Mouse (Mus musculus): ENCODE results near the gene Mllt3.
A peak's percentile ranks its signal among the peaks of the same experiment; 100 is the strongest.

Gene Mllt3

DNA sequence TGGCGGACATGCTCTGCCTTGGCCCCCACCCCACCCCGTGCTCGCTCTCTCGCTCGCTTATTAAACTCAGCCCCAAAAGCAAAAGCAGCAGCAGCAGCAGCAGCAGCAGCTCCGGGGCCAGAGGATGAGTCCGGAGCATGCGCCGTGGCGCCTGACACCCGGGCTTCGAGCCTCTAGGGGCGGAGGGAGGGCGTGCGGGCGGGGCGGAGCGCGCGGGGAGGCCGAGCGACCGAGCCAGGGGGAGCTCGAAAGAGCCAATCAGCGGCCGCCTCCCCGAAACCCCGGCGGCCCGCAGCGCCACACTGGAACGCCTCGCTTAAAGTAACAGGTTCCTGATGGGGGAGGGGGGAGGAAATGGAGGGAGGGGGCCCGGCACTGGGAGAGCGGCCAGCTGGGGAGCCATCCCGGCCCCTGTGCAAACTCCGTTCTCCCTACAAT is at the start of gene Mllt3:
Gene Mllt3, minus strand, starts transcription at position 149 of the 438 bp plus-strand sequence.
- peak; percentile 97 for DNase-seq (ENCODE audit: low spot score)

DNA sequence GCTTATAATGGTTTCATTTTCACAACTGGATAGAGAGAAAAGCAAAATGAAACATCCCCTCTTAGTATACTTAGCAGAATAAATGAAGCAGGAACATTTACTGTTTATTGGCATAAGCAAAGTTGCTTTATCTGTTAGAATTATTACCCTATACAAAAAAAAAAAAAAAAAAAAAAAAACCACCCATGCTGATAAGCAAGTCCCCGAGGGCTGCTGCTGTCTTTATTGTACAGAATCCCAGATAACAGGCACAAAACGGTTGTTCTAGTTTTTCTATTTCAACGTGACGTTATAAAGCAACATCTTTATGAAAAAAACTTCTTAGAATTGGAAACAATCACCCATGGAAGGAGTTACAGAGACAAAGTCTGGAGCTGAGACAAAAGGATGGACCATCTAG is 49.2 kb upstream of the Mllt3 start:
- no peak for DNase-seq (ENCODE audit: low spot score)

DNA sequence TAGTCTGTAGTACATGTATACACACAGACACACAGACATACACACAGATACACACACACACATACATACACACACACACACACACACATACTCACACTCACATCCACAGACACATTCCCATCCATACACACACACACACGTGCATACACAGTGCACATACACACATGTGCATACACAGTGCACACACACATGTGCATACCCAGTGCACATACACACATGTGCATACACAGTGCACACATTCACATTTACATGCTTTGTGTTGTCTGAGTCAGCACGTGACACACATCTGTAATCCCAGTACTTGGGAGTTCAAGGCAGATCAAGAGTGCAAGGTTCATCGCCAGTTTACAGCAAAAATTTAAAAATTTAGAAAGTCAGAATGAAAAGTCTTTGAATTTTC is 48.7 kb upstream of the Mllt3 start:
- DNase-seq (ENCODE audit: low spot score): no peak

DNA sequence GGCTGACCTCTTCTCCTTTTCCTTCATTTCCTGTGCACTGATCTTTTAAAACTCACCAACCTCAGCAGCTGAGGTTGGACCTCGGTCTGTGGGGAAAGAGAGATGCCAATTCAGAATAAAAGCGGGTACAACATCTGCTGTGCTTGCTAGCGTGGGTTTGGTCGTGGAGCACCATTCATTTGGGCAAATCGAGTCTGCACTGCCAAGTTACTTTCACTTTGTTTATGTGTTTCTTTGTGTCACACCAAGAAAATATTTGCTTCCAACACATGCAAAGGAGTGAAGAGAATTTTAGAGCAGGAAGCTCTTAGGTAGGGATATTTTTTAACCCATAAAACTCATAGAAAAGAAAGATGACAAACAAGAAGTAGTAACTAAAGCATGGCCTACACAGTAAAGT is 48.3 kb upstream of the Mllt3 start:
- no peak for DNase-seq (ENCODE audit: low spot score)

DNA sequence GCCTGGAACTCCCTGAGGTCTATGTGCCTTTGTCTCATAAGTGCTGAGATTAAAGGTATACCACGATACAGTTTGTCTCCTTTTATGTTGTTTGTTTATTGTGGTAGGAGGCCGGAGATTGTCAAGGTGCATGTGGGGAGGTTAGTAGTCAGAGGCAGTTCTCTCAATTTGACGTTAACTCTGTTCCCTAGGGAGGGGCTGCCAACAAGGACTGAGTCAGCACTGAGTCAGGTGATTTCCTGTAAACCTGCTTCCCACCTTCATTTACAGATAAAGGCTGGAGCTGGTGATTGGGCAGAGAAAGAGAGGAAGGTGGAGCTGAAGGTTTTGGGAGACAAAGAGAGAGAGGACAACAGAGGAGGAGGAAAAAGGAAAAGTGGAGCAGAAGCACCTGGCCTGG is 45.8 kb upstream of the Mllt3 start:
- no peak for DNase-seq (ENCODE audit: low spot score)

DNA sequence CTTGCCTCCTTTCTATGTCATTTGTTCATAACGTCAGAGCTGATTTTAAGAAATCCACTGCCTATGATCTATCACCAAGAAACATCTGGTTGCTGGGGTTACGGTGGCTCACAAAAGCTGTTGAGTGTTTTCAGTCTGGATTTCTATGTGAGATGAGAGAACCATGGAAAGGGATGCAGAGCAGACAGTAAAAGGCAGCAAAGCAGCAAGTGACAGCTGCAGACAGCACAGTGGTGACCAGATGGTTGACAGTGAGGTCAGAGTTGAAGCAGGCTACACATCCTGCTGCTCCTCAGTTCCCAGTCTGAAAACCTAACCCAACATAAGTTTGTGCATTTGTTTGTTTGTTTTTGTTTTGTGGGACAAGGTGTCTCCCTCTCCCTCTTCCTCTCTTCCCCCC is 42.2 kb upstream of the Mllt3 start:
- no peak for DNase-seq (ENCODE audit: low spot score)

DNA sequence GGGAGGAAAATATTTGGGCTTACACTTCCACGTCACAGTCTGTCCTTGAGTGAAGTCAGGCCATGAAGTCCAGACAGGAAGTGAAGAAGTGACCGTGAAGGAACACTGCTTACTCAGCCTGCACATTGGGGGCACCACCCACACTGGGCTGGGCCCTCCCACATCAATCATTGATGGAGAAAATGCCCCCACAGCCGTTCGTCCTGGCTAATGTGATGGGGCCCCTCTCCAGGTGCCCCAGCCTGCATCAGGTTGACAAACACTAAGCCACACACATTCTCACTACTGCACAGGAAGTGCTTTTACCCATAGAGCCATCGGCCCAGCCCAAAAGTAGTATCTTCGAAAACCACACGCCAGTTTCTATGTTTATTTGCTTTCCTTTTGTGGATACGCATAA is 13.1 kb upstream of the Mllt3 start:
- no peak for DNase-seq (ENCODE audit: low spot score)

DNA sequence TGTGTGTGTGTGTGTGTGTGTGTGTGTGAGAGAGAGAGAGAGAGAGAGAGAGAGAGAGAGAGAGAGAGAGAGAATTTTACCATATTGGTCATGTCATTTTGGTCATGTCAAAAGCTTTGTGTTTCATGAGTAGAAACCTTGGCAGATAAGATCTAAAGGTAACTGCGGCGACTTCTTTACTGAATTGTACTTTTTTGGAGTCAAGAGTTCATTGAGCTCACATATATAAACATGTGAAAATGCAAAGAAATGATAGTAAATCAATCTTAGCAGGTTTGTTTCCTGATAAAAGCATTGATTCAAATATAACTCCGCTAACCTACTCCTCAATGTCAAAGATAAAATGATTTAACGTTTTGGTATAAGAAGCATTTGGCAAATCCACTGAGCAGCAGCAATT is 12.0 kb upstream of the Mllt3 start:
- no peak for DNase-seq (ENCODE audit: low spot score)

DNA sequence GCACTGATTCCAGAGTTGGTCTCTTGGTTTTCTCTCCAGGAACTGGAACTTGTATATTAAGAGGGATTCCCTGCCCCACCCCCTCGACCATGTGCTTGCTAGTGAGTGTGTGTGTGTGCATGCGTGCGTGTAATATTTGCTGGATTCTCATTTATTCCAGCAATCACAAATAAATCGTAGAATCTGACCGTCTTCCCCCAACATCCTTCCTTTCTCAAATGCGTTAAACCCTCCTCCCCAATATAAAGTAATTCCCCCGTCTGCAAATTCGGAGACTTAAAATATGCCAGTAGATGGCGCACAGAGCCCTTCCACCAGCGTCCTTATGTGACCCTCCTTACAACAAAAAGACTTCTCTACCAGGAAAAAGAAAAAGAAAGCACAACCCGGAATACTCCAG is 2.2 kb upstream of the Mllt3 start:
- DNase-seq (ENCODE audit: low spot score): peak; percentile 61

DNA sequence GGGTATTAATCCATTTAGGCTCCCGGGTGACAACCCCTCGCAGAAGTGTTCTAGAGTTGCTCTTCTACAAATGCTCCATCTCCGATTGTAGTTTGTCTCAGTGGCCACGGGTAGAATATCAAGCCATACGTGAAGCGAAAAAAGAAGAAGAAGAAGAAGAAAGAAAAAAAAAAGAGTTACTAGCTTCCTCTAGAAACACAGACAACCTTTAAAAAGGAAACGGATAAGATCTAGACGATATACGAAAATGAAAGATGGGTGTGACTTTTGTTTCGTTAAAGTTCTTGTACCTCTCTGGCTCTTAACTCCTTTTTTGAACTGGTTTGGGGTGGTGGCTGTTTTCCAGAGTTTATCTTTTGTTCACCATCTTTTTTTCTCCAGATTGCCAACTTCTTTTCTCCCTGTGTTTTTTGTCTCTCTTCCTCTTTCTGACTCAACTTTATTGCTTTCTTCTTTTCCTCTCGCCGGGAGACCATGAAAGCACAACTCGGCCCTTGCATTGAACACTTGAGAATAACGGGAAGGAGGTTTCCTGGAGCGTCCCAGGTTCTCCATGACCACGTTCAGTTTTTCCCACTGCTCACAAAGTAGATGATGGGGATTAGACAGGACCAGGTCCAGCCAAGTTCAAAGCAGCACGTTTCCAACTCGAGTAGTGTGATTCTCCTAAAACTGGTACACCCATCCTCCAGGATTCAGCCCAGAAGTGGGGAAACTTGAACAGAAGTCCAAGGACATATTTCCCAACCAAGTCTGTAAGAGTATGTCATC is 1.4 kb upstream of the Mllt3 start:
- no peak for DNase-seq (ENCODE audit: low spot score)

DNA sequence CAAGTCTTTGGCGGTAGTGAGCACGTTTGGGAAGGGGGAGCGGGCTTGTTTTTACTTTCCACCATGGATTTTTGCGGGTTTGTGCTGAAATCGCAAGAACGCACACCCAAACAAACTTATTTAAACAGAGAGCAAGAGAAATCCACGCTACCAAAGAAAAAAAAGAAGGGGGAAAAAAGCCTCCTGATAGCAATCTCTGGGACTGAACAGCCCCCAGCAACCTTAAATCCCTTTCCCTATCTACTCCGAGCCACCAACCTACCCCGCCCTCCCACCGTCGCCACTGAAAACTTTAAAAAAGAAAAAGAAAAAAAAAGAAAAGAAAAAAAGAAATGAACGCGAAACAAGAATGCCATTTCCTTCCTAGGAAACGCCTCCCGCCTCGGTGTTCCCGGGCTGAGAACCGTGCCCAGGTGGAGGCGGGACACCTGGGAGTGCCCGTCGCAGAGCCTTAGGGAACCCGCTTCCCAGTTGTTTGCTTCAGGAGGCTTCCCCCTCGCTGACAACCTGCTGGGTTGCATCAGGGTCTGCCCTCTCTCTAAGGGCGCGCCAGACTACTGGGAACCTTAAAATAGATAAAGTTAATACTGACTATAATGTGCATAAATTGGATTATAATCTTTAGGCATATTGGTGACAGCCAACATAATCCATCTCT is 694 bp upstream of the Mllt3 start:
- no peak for DNase-seq (ENCODE audit: low spot score)

DNA sequence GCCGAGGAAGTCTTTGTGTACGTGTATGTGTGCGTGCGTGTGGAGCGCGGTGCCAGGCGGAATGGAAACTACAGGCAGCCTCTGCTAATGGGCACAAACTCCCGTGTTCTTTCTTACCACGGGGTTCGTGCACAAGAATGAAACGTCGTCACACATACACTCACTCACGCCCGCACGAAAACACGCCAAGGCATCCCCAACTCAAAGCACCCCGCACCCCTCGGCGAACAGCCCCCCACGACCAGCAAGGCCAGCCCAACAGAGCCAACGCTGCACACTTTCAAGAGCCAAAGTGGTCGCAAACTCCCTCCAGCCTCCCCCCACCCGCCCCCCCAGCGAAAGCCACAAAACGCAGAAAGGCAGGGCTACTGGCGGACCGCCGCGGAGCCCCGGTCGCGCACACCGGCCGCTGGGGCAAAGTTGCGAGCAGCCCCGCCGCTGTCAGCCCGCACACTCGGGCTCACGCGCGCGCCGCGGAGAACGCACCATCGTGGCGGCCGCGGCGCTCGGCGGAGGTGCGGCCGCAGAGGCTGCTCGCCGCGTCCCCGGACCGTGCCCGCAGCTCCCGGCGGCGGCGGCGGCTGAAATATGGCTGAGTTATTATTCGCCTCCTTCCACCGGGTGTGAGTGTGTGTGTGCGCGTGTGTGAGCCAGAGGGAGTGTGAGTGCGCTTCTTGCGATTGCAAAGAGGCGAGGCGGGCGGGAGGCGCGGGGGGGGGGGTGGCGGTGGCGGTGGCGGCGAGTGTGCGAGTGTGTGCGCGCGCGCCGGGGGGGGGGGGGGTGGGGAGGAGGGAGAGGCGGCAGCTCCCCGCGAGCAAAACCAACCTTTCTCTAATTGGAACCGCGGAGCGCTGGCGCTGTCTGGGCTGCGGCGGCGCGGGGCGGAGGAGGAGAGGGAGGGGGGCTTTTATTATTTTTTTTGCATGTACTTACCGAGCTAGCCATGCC is 739 bp downstream of the Mllt3 start:
- DNase-seq (ENCODE audit: low spot score): peak; percentile 14

DNA sequence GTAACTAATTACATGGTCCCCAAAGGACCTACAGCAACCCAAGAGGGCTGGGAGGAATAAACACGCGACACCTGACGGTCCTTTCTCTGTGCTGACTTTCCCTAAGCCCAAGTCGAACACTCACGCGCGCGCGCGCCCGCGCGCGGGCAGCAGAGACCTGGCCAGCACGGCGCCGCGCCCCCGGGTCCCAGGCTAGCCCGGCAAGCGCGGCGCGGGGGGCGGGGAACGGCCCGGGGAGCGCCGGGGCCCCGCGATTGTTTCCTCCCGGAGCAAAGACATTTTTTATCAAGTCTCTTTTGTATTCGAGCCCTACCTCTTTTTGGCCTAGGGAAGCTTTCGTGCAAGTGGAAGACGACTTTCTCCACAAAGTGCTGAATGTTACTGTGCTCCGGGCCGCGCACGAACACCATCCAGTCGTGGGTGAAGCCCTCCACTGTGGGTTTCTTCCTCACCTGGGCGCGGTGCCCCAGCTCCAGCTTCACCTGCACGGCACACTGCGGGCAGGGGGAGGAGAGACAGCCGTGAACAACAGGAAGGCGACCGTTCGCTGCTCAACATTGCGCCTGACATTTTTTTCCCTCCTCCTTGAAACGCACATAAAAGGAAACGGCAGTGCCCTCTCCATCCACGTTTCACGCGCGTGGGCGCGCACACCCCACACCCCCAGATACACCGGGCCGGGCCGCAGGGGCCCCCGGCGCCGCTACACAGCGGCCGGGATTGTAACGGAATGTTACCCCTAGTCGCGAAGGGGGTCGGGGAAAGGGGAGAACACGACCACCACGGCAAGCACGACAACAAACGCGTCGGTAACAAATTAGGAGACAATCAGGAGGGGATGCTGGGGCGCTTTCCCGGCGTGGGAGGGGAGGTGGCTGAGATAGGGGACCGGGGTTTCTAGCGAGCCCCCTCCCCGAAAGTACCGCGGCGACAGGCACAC is 1.7 kb downstream of the Mllt3 start:
- peak; percentile 27 for DNase-seq (ENCODE audit: low spot score)

DNA sequence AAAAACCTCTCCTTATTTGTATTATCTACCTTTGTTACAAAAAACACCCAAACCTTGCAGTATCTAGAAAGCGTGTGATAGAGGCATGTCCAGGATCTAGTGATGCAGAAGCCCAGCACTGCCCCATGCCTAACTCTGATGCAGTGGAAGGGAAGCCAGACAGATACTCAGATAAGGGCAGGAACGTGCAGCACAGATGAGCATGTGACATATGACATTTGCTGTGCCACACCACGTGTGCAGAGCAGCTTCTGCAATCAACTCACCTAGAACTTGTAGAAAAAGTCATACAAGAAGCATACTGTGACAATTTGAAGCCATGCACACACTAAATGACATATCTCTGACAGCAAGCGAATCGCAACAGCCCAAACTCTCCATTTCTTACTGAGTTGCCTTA is 9.6 kb downstream of the Mllt3 start:
- DNase-seq (ENCODE audit: low spot score): no peak

DNA sequence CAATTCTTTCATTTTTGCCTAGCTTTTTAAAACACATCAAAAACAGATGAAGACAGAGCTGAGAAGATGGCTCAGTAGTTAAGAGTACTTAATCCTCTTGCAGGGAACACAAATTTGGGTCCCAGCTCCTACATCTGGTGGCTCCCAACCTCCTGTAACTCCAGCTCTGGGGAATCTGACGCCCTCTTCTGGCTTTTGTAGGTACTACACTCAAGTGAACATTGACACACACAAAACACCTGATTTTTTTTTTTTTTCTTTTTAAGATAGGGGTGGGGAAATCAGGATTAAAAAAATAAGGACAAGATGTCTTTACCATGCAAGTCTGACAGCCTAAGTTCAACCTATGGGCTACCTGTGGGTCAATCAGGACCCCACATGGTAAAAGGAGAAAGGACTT is 10.5 kb downstream of the Mllt3 start:
- DNase-seq (ENCODE audit: low spot score): no peak

DNA sequence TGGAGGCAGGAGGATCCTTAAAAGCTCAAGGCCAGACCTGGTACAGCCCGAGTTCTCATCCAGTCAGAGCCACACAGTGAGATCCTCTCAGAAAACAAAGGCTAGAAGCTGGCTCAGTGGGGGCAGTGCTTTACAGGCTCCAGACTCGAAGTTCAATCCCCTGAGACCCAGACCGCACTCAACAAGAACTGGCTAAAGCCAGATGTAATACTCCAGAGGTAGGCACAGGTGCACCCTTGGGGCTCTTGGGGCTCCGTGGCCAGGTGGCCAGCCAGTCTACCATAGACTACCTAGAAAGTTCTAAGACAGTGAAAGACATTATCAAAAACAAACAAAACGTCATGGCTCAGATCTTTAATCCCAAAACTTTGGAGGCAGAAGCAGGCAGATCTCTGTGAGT is 12.7 kb downstream of the Mllt3 start:
- DNase-seq (ENCODE audit: low spot score): no peak

DNA sequence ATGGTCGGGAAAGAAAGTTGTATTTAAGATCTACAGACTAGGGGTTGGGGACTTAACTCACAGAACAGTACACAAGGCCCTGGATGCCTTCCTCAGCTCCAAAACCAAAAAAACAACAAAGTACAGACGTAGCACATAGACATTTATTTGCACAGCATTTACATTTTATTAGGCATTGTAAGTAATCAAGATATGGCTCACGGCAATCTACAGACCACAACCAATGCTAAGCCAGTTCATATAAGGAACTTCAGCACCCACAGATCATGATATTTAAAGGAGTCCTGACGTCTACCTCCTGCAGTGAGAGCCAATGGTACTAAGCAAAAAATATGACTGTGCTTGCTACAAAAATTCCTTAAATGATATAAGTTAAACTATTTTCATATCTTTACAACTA is 13.5 kb downstream of the Mllt3 start:
- DNase-seq (ENCODE audit: low spot score): no peak

DNA sequence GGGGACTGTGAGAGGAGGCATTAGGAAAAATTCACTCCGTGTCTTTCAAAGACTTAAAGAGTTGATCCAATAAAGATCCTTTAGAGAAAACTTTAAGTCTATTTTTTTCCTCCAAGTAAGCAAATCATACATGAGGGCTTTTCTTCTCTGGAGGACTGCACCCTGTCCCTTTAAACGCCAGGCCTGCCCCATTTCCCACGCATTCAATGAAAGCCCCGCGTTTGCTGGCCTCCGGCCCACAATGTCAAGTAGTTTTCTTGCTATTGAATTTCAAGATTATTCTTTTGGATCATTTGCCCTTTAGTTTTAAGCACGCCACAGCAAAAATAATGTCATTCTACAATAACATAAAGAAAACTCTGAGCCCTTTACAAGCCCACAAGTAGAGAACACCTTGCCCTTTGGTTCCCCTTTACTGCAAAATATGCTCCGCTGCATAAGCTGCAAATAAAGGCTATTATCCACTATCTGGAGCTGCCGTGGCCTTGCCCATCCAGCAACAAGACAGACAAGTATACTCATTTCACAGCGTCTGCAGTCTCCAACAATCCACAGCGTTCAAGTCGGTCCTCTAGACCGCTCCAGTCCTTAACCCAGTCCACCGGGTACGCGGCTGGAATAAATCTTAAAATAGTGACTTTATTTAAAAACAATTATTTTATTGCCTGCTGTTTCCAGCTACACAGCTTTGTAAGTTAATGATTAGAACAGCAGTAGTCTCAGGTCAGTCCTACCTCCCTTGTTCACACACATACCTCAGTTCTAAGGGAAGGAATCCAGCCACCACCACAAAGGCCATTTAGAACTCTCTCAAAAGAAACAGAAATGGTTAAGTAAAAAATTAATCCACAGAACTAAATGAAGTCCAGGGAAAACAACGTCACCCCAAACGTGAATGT is 15.5 kb downstream of the Mllt3 start:
- DNase-seq (ENCODE audit: low spot score): peak; percentile 28

DNA sequence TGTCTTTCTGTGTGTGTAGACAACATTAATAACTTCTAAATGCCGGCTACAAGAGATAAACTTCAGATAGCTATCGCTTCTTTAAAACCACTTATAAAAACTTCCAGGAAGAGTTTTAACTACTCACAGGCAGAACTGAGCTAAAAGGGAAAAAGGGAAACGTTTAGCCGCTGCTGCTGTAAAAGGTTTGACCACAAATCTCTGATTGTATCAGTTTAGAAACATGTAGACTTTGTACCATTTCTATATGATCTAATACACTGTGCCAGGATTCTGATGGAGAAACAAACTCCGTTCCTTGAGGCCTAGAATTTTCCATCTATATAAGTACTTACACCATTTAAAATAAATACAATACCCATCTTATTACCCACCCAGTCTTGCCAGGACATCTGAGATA is 17.4 kb downstream of the Mllt3 start:
- no peak for DNase-seq (ENCODE audit: low spot score)

DNA sequence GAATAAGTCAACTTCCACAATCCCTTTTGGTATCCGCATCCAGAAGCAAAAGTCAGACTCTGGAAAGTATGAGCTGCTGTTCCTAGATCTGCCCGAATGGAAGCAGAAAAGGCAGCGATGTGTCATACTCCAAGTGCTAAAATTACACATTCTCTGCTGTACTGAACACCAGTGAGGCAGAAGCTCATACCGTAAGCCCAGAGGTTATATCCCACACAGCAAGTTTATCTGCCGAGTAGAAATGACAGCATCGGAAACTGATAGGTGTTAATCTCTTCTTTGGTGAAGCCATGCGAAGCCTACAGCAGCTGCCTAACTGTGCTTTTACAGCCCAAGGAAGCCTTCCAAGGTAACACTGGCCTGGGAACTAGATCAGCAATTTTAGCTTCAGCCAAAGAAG is 17.9 kb downstream of the Mllt3 start:
- DNase-seq (ENCODE audit: low spot score): no peak

DNA sequence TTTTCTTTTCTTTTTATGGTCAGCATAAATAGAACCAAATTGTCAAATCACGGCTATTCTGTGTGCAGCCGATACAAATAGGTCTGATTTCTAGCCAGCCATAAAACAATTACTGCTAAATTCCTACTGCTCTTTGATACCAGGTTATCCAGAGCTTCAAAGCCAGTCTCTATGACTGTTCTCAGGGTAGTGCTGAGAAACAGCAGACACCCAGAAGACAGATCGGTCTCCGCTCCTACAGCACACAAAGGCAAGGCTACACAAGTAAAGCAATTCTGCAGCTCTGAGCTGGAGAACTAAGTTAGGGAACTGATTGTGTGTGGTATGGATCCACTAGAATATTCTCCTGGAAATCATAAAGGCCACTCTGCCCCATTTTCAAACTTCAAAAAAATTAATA is 20.4 kb downstream of the Mllt3 start:
- DNase-seq (ENCODE audit: low spot score): no peak
